Mouse (Mus musculus) limb, embryonic 14.5 days (tissue): ENCODE data around the gene Cyp39a1. TPM values are rescaled to one million over a fixed set of nuclear protein-coding genes. Genes with fewer than 3 reads are reported as not detected.

ENCODE experiments used
- ATAC-seq: fragments of 200-750 bp; cut with Nextera tagmentation; 2 replicates; pipeline ENCODE4 v1.8.0; 2017; ENCODE audit warnings: low read depth, moderate number of reproducible peaks, moderate TSS enrichment; ENCODE audit not compliant: low FRiP score
- DNase-seq: peaks from one replicate; pipeline ENCODE4 v3.0.0-alpha.2; 2015; ENCODE audit warnings: low spot score
- H3K27ac ChIP-seq: fragments of 300-500 bp; sonication (generic); replicated peaks from 2 replicates; pipeline ENCODE4 v1.5.1; 2014; ENCODE audit warnings: low read depth, mild to moderate bottlenecking, low read length, moderate library complexity, mixed read lengths
- H3K27me3 ChIP-seq: fragments of 300-500 bp; sonication (generic); 2 replicates; pipeline ENCODE4 v1.6.1; 2014; ENCODE audit warnings: low read length, mixed read lengths; ENCODE audit not compliant: control insufficient read depth, insufficient read depth
- H3K36me3 ChIP-seq: fragments of 300-500 bp; sonication (generic); 2 replicates; pipeline ENCODE4 v1.6.1; 2014; ENCODE audit warnings: mild to moderate bottlenecking, low read length, moderate library complexity, mixed read lengths; ENCODE audit not compliant: control insufficient read depth, insufficient read depth
- H3K4me1 ChIP-seq: fragments of 300-500 bp; sonication (generic); 2 replicates; pipeline ENCODE4 v1.6.1; 2014; ENCODE audit warnings: antibody characterized with exemption, low read length, mixed read lengths; ENCODE audit not compliant: control insufficient read depth, insufficient read depth
- H3K4me2 ChIP-seq: fragments of 300-500 bp; sonication (generic); replicated peaks from 2 replicates; pipeline ENCODE4 v1.6.1; 2014; ENCODE audit warnings: low read depth, mild to moderate bottlenecking, low read length, moderate library complexity; ENCODE audit not compliant: severe bottlenecking
- H3K4me3 ChIP-seq: fragments of 300-500 bp; sonication (generic); replicated peaks from 2 replicates; pipeline ENCODE4 v1.5.1; 2014; ENCODE audit warnings: low read length
- H3K9ac ChIP-seq: fragments of 300-500 bp; sonication (generic); 2 replicates; pipeline ENCODE4 v1.6.1; 2014; ENCODE audit warnings: mild to moderate bottlenecking, low read depth, low read length, moderate library complexity; ENCODE audit not compliant: severe bottlenecking
- H3K9me3 ChIP-seq: fragments of 300-500 bp; sonication (generic); 2 replicates; pipeline ENCODE4 v1.6.1; 2016; ENCODE audit warnings: low read length; ENCODE audit not compliant: control insufficient read depth
- POLR2A ChIP-seq: fragments of 200-500 bp; IDR thresholded peaks from 2 replicates; pipeline ENCODE4 v1.8.0; 2012; ENCODE audit warnings: inconsistent platforms, mild to moderate bottlenecking, moderate library complexity, borderline replicate concordance; ENCODE audit not compliant: insufficient read depth, insufficient read length; ENCODE audit errors: extremely low read depth
- WGBS: fragments of 180-500 bp; shearing (Covaris S2); extraction: QIAGEN DNeasy Blood & Tissue Kit; methylation state at CpG from one replicate; pipeline ENCODE4 v1.1.7; 2014; 5-methylcytosine and 5-hydroxymethylcytosine counted together
- polyA plus RNA-seq, 2 experiments: library from polyadenylated mRNA; depleted of rRNA in 1 of 2; stranded (reverse) in 1 of 2; unstranded in 1 of 2; fragments of >200 nt; fragmentation: Nextera tagmentation in 1 of 2; extraction: Ambion mirVana in 1 of 2; gene quantifications; 2 replicates each; pipeline versions ENCODE4 v1.2.1 to v1.2.3; 2012 to 2014

The Cyp39a1 gene
- polyA plus RNA-seq, 2 experiments, result 7.0 to 21.6 TPM

GRCm38 (mm10) chr17:43644375-43644774 is 22.9 kb upstream of the Cyp39a1 start:
- H3K4me1 ChIP-seq, result no peaks in the 10 kb centered on the region
- no peak overlapping the region for H3K9ac ChIP-seq
- H3K4me3 ChIP-seq, result no peak overlapping the region
- no peak for ATAC-seq
- no peak overlapping the region for H3K27ac ChIP-seq
- DNase-seq, result no peak
- no peaks in the 10 kb centered on the region for H3K27me3 ChIP-seq
- no peak for TF ChIP-seq POLR2A
- no peaks in the 10 kb centered on the region for H3K9me3 ChIP-seq
- H3K36me3 ChIP-seq, result peaks cover 25% of the 10 kb centered on the region
- 70% methylated on average over 7 of the region's 7 CpGs for WGBS
- no peak overlapping the region for H3K4me2 ChIP-seq

- DNase-seq (no peak), ATAC-seq (no peak)
- no peak for TF ChIP-seq POLR2A
- H3K36me3 ChIP-seq, result peaks cover 30% of the 10 kb centered on the region
- H3K4me2 ChIP-seq, result no peak overlapping the region
- no peak overlapping the region for H3K27ac ChIP-seq
- no peaks in the 10 kb centered on the region for H3K9me3 ChIP-seq
- H3K27me3 ChIP-seq, result no peaks in the 10 kb centered on the region
- WGBS, result 83% methylated on average over 3 of the region's 3 CpGs
- H3K4me3 ChIP-seq, result no peak overlapping the region
- H3K9ac ChIP-seq, result no peak overlapping the region
- H3K4me1 ChIP-seq, result no peaks in the 10 kb centered on the region
These were observed 22.1 kb upstream of the Cyp39a1 start for GRCm38 (mm10) chr17:43645136-43645535.

- H3K4me2 ChIP-seq, result no peak overlapping the region
- H3K9me3 ChIP-seq, result no peaks in the 10 kb centered on the region
- no peak overlapping the region for H3K4me3 ChIP-seq
- H3K9ac ChIP-seq, result no peak overlapping the region
- H3K27ac ChIP-seq, result no peak overlapping the region
- ATAC-seq (no peak), DNase-seq (no peak)
- 73% methylated on average over 5 of the region's 5 CpGs for WGBS
- H3K27me3 ChIP-seq, result no peaks in the 10 kb centered on the region
- peaks cover 36% of the 10 kb centered on the region for H3K36me3 ChIP-seq
- no peak for TF ChIP-seq POLR2A
- H3K4me1 ChIP-seq, result no peaks in the 10 kb centered on the region
These were observed 20.3 kb upstream of the Cyp39a1 start for GRCm38 (mm10) chr17:43646925-43647324.

- H3K9ac ChIP-seq, result no peak overlapping the region
- ATAC-seq (no peak), DNase-seq (no peak)
- no peak overlapping the region for H3K4me2 ChIP-seq
- 90% methylated on average over 10 of the region's 10 CpGs for WGBS
- no peak overlapping the region for H3K27ac ChIP-seq
- H3K36me3 ChIP-seq, result peaks cover 36% of the 10 kb centered on the region
- H3K4me3 ChIP-seq, result no peak overlapping the region
- no peaks in the 10 kb centered on the region for H3K27me3 ChIP-seq
- no peak for TF ChIP-seq POLR2A
- H3K9me3 ChIP-seq, result no peaks in the 10 kb centered on the region
- H3K4me1 ChIP-seq, result no peaks in the 10 kb centered on the region
These were observed 17.4 kb upstream of the Cyp39a1 start for GRCm38 (mm10) chr17:43649641-43650436.

GRCm38 (mm10) chr17:43651314-43652046 is 15.7 kb upstream of the Cyp39a1 start:
- H3K27ac ChIP-seq, result no peak overlapping the region
- 68% methylated on average over 14 of the region's 14 CpGs for WGBS
- H3K9me3 ChIP-seq, result no peaks in the 10 kb centered on the region
- TF ChIP-seq POLR2A, result no peak
- H3K36me3 ChIP-seq, result peaks cover 32% of the 10 kb centered on the region
- ATAC-seq, result no peak
- no peaks in the 10 kb centered on the region for H3K4me1 ChIP-seq
- no peak overlapping the region for H3K9ac ChIP-seq
- no peak overlapping the region for H3K4me3 ChIP-seq
- no peaks in the 10 kb centered on the region for H3K27me3 ChIP-seq
- no peak for DNase-seq
- no peak overlapping the region for H3K4me2 ChIP-seq
